Mouse (Mus musculus) 416B (cell line): ENCODE measurements around the gene Mrpl23.

Experiments used
- DNase-seq: peaks from one replicate; pipeline ENCODE4 v3.0.0; 2011; ENCODE audit warnings: low read depth

The Mrpl23 gene

GRCm38 (mm10) chr7:142522352-142522751 lies 10.1 kb upstream of the Mrpl23 start:
- DNase-seq, result peak; percentile 30

DNA sequence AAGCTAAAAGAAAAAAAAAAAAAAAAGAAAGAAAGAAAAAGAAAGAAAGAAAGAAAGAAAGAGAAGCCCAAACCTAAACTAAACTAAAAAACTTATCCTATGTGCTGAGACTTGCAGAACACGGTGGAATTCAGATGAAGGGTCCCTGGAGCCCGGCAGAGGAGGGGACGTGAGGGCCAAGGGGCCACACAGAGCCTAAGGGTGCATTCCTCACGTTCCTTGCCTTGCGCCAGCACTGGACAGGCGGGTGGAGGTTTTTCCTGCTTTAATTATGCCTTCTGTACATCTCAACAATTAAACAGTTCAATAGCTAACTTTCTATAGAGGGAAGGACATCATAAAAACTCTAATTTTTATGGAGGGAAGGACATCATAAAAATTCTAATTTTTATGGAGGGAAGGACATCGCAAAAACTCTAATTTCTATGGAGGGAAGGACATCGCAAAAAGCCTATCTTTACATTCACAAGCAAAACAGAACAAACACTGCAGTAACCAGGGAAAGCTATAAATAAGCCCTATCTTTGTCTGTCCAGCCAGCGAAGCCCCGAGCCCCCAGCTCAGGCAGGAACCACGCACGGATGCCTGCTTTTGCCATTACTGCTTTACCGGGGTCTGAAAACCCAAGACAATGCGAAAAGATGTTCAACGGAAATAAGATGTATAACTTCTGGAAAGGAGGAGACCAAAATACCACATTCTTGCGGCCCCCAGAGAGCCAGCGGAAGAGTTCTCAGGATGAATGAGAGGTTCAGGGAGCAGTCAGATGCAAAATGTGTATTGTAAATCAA lies 9.1 kb upstream of the Mrpl23 start:
- DNase-seq, result no peak

DNA sequence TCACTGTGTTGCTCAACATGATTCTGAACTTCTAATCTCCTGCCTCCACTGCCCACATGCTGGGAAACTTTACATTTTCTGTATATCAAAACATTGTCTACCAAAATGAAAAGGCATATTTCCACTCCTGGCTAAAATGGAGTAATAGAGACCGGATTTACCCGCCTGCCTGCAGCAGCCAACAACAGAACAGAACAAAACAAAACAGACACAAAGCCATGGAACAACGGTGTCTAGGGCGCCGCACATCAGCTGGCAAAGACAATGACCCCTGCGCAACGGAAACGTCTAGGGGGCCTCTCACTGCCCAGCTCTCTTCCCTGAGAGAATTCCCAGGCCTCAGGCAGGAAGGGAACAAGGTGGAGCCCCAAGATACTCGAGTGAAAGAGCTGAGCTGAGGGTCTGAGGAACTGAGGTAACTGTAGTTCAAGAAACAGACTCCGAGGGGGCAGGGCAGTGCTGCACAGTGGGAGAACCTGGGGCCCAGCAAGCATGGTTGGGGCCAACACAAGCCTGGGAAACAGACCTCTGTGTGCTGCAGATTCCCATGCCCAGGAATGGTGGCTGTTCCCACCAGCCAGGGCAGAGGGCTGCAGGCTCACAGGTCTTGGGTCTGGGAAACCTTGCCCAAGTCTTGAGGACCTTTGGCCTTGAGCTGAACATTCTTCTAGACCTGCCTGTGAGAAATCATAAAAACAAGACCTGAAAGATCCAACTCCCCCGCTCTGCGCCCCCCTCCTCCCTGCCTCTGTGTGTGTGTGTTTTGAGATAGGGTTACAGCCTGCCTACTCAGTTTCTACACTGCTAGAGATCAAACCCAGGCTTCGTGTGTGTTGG lies 6.9 kb upstream of the Mrpl23 start:
- no peak for DNase-seq

- DNase-seq, result no peak
Measured at GRCm38 (mm10) chr7:142529350-142529749, 3.1 kb upstream of the Mrpl23 start.

GRCm38 (mm10) chr7:142531973-142532521 lies 439 bp upstream of the Mrpl23 start:
- DNase-seq, result no peak

DNA sequence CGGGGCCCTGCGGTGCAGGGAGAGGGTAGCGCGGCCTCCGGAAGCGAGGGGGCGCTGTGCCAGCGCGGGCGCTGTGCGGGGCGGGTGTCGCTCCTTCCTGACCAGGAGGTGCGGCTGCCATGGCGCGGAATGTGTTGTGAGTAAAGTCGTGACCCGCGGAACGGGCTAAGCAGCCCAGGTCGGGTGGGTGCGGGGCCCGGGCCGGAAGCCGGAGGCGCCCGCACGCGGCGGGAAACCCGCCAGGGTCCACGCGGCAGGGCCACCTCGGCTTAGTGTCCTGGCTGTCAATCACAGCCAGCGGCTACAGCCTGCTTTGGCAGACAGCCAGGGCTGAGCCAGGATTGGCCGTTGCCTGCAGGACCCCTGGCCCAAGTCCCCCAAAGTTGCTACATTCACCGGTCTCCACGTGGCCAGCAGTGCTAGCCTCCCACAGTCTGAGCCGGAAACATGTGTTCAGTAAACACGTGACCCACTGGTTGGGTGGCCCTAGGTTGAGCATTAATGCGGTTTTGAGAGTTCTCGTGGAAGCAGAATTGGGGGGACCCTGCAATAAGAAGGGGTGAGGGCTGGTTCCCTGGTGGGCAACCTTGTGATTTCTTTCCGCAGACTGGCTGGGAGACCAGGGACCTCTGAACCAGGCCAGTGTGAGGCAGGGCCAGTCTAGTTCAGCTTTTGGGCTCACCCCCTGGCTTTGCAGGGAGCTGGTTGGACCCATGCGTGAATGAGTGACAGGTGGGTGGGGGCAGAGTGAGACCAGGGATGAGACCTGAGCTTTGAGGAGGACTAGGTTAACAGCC lies 771 bp downstream of the Mrpl23 start:
- peak; percentile 87 for DNase-seq

DNA sequence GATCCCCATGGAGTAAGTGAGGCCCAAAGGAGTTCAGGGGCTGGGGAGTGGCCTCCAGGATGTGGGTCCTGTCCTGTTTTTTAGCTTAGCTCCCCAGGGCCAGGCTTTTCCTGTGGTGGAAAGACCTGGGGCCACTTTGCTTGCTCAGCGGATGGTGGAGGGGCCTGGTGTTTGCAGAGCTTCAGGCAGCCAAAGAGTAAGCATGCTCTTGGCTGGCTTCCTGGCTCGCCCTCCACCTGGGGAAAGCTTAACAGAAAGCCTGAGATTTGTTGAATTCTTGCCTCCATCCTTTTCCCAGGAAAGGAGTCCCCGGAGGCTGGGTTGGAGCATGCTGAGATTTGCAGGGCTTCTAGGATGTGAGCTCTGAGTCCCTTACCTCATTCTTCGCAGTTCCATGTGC lies 2.6 kb downstream of the Mrpl23 start:
- DNase-seq, result no peak

- DNase-seq, result no peak
Measured at GRCm38 (mm10) chr7:142535832-142536231, 3.3 kb downstream of the Mrpl23 start.

GRCm38 (mm10) chr7:142537181-142537580 lies 4.7 kb downstream of the Mrpl23 start:
- no peak for DNase-seq

DNA sequence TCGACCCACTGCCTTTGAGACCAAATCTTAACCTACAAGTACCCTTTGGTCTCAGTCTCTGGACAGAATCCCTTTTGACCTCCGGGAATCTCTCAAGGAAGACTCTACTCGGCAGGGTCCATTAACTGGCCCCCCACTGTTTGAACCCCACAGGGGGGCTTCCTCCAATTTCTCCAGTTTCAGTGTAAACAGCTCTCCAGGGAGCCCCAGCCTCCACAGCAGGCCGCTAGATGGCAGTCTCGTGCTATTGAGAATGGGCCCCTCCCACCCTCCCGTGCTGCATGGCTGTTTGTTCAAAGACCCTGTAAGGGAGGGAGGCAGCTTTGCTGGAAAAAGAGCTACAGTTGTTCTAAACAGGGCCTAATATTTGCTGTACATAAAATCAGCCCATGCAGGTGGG lies 5.4 kb downstream of the Mrpl23 start:
- peak; percentile 47 for DNase-seq

- DNase-seq, result no peak
Measured at GRCm38 (mm10) chr7:142538291-142538690, 5.8 kb downstream of the Mrpl23 start.

DNA sequence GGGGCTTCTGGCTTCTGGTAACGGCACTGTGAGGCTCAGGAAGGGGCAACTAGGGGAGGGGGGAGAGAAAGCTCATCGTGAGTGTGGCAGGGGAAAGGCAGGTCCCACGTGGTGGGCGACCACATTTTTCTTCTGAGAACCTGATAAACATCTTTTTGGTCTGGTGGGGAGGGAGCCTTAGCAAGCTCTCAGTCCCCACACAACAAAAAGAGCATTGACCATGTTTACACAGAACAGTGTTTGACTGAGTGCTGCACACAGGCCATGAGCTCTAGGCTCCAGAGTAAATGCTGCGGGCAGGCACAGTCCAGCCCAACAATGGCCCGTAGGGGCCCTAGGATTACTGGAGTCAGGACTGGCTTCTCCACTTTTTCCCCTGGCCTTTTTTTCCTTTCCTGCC lies 6.3 kb downstream of the Mrpl23 start:
- DNase-seq, result no peak

GRCm38 (mm10) chr7:142539828-142540227 lies 7.3 kb downstream of the Mrpl23 start:
- DNase-seq, result no peak

- DNase-seq, result no peak
Measured at GRCm38 (mm10) chr7:142542771-142543303, 10.4 kb downstream of the Mrpl23 start.

DNA sequence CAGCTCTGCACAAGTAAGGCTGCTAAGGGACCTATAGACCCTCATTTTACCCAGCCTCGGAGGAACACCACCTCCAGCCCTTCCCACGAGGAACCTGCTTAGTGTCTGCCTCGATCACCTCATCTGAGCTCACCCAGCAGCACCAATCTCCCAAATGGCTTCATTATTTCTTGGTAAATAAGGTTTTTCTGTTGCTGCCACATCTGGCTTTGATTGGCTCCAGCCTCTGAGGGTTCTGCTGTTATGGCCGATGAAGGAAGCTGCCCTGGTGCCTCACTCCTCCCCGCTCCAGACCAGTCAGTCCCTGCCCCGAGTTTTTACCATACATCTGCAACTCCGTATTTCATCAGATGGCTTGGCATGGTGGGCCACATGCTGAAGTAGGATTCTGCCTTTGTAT lies 13.5 kb downstream of the Mrpl23 start:
- no peak for DNase-seq

GRCm38 (mm10) chr7:142547874-142548273 lies 15.4 kb downstream of the Mrpl23 start:
- DNase-seq, result no peak

- no peak for DNase-seq
Measured at GRCm38 (mm10) chr7:142548706-142549105, 16.2 kb downstream of the Mrpl23 start.

GRCm38 (mm10) chr7:142549941-142550763 lies 17.7 kb downstream of the Mrpl23 start:
- DNase-seq, result peak; percentile 10

- DNase-seq, result no peak
Measured at GRCm38 (mm10) chr7:142550935-142551373, 18.5 kb downstream of the Mrpl23 start.

DNA sequence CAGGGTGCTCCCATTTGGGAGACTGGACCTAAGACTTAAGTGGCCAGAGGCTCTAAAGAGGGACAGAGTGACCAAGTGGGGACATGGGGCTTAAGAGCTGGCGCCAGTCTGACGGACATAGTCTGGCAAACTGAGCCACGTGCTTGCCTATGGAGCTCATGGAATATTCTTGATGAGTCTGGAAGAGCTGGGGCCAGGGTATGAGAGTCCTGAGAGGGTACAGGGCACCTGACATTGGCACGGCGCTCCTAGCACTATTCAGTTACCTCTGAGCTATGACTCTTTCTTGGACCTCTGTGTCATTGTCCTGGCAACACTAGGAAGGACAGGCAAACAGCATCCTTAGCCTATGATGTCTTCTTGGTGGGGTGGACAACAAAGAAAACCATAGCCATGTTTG lies 19.2 kb downstream of the Mrpl23 start:
- no peak for DNase-seq
